Mouse (Mus musculus) brain, embryonic 18.5 days (tissue): ENCODE measurements at regions not wholly inside any gene's neighbourhood (a gene's known extent, or its start where the extent isn't known, plus 50 kb on each side); places are given as distances from the start of the nearest gene placed in this dataset.

ENCODE experiments used
- DNase-seq: peaks from one replicate; pipeline ENCODE4 v3.0.0-alpha.2; 2012; ENCODE audit warnings: low read depth, low spot score

GRCm38 (mm10) chr4:9005938-9006626, 767.2 kb upstream of the Car8 start:
- DNase-seq, result no peak

DNA sequence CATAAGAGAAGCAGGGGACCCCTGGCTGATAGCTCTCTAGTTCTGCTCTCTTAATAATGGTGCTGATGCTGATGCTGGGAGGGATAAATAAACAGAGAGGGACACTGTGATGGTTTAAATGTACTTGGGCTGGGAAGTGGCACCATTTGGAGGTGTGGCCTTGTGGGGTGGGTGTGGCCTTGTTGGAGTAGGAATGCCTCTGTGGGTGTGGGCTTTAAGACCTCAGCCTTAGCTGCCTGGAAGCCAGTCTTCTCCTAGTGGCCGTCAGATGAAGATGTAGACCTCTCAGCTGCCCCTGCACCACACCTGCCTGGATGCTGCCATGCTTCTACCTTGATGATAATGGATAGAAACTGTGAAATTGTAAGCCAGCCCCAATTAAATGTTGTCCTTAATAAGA, 765.0 kb upstream of the Car8 start:
- no peak for DNase-seq

DNA sequence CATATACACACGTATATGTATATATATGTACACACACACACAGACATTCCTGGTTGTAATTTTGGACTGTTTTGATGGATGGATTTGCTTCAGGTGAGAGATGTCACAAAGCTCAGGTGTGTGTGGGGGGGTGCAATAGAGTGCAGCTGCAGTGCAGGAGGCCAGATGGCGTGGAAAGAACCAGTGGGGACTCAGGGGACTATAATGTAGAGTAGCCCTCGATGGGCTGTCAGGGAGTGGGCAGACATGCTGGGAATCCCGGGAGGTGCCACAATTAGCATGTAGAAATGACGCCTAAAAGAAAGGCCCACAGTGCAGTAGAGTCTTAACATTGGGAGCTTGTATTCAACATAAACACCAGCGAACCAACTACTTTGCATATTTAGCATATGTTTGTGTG, 763.5 kb upstream of the Car8 start:
- no peak for DNase-seq

GRCm38 (mm10) chr4:8998606-8999005, 759.8 kb upstream of the Car8 start:
- no peak for DNase-seq

GRCm38 (mm10) chr4:8992171-8992570, 753.3 kb upstream of the Car8 start:
- no peak for DNase-seq

DNA sequence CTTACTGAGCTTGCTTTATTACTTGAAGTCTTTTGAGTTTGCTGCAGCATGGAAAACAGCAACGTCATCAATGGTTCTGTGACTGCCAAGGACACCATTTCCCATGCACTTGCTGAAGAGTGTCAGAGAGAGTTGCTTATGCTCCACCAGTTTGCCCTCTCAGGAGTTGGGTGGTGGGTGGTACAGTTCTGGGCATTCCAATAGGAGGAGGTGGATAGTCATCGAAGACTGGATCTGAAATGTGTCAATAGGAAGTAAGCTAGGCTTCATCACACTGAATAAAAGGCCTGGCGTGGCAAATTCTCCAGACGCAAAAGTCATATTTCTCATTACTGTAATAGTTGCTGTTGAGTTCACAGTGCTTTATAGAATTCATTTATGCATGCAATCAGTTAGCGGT, 751.7 kb upstream of the Car8 start:
- no peak for DNase-seq

DNA sequence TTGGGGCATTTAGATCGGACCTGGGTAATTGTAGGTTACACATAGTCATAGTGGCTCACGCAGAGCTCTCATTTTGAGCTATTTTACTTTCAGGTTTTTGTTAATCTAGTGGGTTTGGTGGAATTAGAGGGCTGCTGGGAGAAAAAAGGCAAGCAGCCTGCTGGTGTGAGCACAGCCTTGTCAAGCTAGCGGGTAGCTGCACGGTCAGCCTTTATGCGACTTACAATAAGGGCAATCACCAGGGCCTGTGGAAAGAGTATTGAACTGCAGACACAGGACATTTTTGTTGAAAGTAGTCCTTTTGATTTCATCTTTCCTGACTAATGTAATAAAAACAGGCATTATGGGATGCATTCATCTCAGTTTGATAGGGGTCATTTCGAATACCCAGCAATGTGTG, 750.8 kb upstream of the Car8 start:
- no peak for DNase-seq

- DNase-seq, result no peak
Observed at GRCm38 (mm10) chr4:8989110-8989509, 750.3 kb upstream of the Car8 start.

DNA sequence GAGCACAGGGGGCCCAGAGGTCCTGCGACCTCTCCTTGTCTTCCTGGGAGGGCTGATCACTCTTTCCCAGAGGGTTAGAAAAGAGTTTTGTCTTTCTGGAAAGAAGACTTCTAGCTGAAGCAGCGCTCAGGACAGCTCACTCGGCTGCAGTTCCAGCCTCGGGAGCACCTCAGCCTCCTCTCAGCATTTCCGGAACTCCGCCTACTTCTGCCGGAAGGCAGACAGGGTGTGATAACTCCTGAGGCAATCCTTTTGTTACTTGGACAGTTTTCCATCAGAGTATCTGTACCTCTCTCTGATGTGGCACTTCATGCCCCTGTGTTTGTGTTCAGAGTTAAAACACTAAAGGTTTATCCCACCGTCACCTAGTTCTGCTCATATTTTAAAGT, 749.5 kb upstream of the Car8 start:
- no peak for DNase-seq

DNA sequence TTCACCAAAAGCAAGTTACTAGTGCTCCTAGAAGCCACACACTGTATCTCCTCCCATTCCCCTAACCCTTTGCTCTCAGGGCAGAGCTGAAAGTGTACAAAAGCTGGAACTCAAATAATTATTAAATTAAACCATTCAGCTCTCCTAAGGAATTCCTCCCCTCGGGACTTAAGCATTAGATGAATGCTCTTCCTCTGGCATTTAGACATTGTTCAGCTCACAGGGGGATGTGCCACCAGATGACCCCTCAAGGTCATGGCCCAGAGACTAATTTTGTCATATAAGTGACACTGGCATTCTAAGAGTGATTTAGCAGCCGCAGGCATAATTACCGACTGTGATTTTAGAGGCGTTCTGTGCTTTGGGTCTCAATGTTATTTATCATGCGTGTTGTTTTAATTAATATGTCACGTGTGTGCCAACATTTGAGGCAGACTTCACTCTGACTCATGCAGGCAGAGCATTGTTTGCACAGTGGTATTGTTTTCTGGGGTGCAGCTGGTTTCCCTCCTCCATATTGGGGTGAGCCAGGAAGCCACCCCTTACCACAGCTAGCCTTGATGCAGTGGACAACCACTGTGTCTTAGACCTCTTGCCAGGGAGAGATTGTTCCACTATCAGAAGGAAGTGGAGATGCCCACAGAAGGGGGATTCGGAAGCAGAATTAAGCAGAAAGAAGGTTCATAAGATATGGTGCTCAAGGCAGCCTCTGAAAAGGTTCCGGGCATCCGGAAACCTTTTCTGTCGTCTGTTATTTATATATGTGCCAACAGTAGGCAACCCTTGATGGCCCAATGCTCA, 748.9 kb upstream of the Car8 start:
- DNase-seq, result no peak

GRCm38 (mm10) chr4:8986394-8987091, 747.7 kb upstream of the Car8 start:
- DNase-seq, result no peak

DNA sequence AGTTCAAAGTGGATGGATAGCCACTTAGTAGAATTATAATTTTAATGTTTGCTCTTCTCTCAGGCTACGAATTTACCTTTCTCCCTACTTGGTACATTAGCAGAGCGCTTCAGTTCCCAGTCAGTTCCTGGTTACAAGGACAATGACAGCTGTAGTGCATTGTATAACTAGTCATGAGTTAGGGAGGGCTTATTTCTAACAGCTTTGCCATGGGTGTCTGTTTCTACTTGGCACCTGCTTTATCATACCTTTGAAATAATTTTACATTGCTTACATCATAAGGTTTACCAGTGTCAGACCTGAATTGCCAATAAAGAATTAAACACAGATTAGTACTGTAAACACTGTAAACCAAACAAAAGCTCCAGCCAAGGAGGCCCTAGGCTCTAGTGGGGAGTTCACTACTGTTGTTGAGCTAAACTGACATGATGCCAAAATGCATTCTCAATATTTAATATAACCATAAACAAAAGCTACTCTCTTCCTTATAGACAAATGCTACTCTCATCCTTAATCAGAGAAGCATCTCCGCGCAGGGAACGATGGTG, 745.3 kb upstream of the Car8 start:
- DNase-seq, result no peak

DNA sequence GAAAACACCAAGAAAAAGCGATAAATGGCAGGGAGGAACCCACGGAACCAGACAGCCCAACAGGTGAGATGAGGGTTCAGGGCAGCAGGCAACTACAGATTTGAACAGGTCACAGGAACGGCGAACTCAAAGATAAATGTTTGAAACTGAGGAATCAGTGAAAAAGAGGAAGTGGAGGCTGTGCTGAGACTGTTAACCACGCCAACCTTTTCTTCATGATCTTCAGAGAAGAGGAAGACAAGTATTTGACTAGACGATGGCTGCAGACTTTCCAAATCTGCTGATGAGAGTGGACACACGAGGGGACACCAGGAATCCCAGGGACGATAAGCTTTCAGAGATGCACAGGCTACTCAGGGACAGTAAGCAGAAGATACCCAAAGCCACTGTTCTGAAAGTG, 740.1 kb upstream of the Car8 start:
- no peak for DNase-seq

- no peak for DNase-seq
Observed at GRCm38 (mm10) chr4:8969951-8970455, 731.2 kb upstream of the Car8 start.

- no peak for DNase-seq
Observed at GRCm38 (mm10) chr4:8968741-8969140, 729.9 kb upstream of the Car8 start.

DNA sequence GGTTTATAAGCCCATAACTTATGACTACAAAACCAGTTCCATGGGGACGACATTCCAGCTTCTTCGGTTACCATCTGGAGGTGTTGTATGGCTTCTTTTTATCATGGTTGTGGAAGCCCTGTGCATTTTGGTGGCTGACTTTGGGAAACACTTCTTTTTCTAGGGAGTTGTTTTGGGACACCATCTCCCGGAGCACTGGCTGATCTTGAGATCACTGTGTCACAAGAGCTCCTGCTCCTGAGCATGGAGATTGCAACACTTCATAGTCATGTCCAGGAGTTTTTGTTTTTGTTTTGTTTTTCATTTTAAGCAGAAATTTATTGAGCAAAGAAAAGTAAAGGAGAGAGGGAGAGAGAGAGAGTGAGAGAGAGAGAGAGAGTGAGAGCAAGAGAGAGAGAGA, 729.1 kb upstream of the Car8 start:
- no peak for DNase-seq

- no peak for DNase-seq
Observed at GRCm38 (mm10) chr4:8965563-8965962, 726.7 kb upstream of the Car8 start.

DNA sequence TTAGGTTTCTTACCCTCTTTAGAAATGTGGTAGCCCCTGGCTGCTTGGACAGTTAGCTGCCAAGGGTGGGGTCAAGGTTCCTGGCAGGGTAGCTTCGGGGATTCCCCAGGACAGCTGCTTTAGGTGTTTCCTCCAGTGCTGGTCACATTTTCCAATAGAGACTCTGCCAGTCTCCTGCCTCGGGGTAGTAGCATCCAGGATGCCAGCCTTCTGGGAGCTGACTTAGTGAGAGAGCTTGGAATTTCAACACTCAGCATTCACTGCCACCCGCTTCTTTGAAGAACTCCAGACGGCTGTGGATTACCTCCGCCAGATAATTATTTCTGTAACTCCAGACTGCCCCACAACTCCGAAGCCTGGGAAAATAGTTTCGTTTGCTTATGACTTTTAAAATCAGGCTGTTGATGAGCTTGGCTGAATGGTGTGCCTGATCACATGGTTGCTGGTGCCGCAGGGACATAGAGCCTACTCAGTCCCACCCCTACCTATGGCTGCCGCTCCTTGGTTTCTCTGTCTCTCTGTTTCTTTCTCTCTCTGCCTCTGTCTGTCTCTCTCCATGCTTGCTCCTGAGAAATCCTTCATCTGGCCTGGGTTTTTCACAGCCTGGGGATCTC, 724.2 kb upstream of the Car8 start:
- DNase-seq, result no peak

DNA sequence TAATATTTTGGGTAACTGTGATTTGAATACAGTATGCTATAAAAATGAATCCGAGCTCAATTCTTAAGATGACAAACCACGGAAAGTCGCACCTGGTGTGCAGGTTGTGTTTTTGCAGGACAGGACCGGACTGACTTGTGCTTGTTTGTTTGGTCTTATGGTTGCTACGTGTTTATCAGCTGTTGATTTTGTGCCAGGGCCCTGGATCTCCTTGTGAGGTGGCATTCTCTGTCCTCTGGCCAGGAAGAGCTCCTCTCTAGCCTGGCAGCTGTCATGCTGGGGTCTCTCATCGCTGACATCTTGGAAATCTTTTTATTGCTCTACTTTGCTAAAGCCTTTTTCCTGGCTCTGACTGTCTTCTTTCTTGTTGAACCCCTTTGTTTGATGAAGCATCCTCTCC, 723.0 kb upstream of the Car8 start:
- DNase-seq, result no peak

GRCm38 (mm10) chr4:8957771-8958170, 718.9 kb upstream of the Car8 start:
- DNase-seq, result no peak

DNA sequence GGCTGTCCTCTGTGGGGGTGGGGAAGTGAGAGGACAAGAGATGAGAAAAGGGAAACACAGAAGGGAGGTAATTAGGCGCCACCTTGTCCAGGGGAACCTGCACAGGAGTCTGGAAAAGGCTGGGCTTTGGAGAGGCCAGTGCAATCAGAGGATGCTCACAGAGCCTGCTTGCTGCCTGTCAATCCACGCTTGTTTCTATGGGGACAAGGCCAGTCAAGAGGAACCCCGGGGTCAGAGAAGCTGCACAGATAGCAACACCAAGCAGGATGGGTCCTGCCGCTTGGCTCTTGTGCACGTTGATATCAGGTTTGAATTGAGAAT, 718.1 kb upstream of the Car8 start:
- no peak for DNase-seq
